Mouse (Mus musculus) embryonic fibroblast, embryonic 13.5 days (primary cell): ENCODE measurements at regions not wholly inside any gene's neighbourhood (a gene's known extent, or its start where the extent isn't known, plus 50 kb on each side); places are given as distances from the start of the nearest gene placed in this dataset.

Source experiments
- CTCF ChIP-seq: IDR thresholded peaks from 2 replicates; pipeline ENCODE4 v1.5.1; 2011; ENCODE audit warnings: mild to moderate bottlenecking, control low read depth, low read length, moderate library complexity, borderline replicate concordance; ENCODE audit not compliant: insufficient read depth
- POLR2A ChIP-seq: IDR thresholded peaks from 2 replicates; pipeline ENCODE4 v1.6.1; 2011; ENCODE audit warnings: low read depth, mild to moderate bottlenecking, control low read depth, low read length, moderate library complexity

GRCm38 (mm10) chr10:97402524-97402923, 76.9 kb upstream of the Dcn start:
- no peak for TF ChIP-seq POLR2A
- TF ChIP-seq CTCF = no peak
